Mouse (Mus musculus): ENCODE data around the gene Cd300ld. TPM values are rescaled to one million over a fixed set of nuclear protein-coding genes. Genes with fewer than 3 reads are reported as not detected.

The Cd300ld gene
- polyA plus RNA-seq, 1 experiment from 2014 or later: not detected

- no peaks in the 10 kb centered on the region for H3K36me3 ChIP-seq
- H3K27ac ChIP-seq: no peak within 1 kb of the TSS
- H3K27me3 ChIP-seq: peaks cover 2% of the 10 kb centered on the region
- H3K4me2 ChIP-seq: no peak within 1 kb of the TSS
- no peaks in the 10 kb centered on the region for H3K9me3 ChIP-seq
- no peak within 1 kb of the TSS for H3K9ac ChIP-seq (replicated peaks)
- no peak for ATAC-seq (ENCODE audit: insufficient number of reproducible peaks, insufficient read depth, low FRiP score, low TSS enrichment, low read depth)
- H3K4me3 ChIP-seq (replicated peaks): no peak within 1 kb of the TSS
- 58% methylated on average over 6 of the region's 6 CpGs for WGBS
- no peaks in the 10 kb centered on the region for H3K4me1 ChIP-seq (replicated peaks)
These were observed 55.6 kb downstream of the Cd300ld start, which contains the start of gene Cd300lb for GRCm38 (mm10) chr11:114934144-114934543. Gene Cd300lb (minus strand): TSS chr11:114934386.

- H3K4me2 ChIP-seq: no peak overlapping the region
- H3K9ac ChIP-seq (replicated peaks): no peak overlapping the region
- H3K4me1 ChIP-seq (replicated peaks): no peaks in the 10 kb centered on the region
- no peak overlapping the region for H3K27ac ChIP-seq
- peaks cover 2% of the 10 kb centered on the region for H3K27me3 ChIP-seq
- H3K36me3 ChIP-seq: no peaks in the 10 kb centered on the region
- H3K4me3 ChIP-seq (replicated peaks): no peak overlapping the region
- no peaks in the 10 kb centered on the region for H3K9me3 ChIP-seq
- WGBS: 69% methylated on average over 4 of the region's 4 CpGs
- ATAC-seq (ENCODE audit: insufficient number of reproducible peaks, insufficient read depth, low FRiP score, low TSS enrichment, low read depth): no peak
These were observed 56.1 kb downstream of the Cd300ld start for GRCm38 (mm10) chr11:114933591-114933990.

Other genes starting within 250 kb of the Cd300ld start
- 0.06 TPM in 1 of 2 replicates, not detected in the other for gene Kif19a, start 224.5 kb downstream of the Cd300ld start, polyA plus RNA-seq (2016; fragmentation: Nextera tagmentation; extraction: Ambion mirVana)
- 1.5 TPM in 2 replicates for gene Btbd17, start 194.0 kb downstream of the Cd300ld start, polyA plus RNA-seq (2016; fragmentation: Nextera tagmentation; extraction: Ambion mirVana)
- not detected in 2 replicates for gene Gpr142, start 191.0 kb downstream of the Cd300ld start, polyA plus RNA-seq (2016; fragmentation: Nextera tagmentation; extraction: Ambion mirVana)
- gene Gprc5c, start 138.8 kb downstream of the Cd300ld start, polyA plus RNA-seq (2016; fragmentation: Nextera tagmentation; extraction: Ambion mirVana): 50.7 and 53.8 TPM in 2 replicates
- gene Cd300a, start 99.9 kb downstream of the Cd300ld start, polyA plus RNA-seq (2016; fragmentation: Nextera tagmentation; extraction: Ambion mirVana): 0.70 and 0.88 TPM in 2 replicates
- gene Cd300lb, start 55.5 kb downstream of the Cd300ld start, polyA plus RNA-seq (2016; fragmentation: Nextera tagmentation; extraction: Ambion mirVana): not detected in 2 replicates
- gene Cd300c, start 20.8 kb downstream of the Cd300ld start, polyA plus RNA-seq (2016; fragmentation: Nextera tagmentation; extraction: Ambion mirVana): not detected in 2 replicates
- 0.73 and 0.83 TPM in 2 replicates for gene Cd300c2, start 12.0 kb upstream of the Cd300ld start, polyA plus RNA-seq (2016; fragmentation: Nextera tagmentation; extraction: Ambion mirVana)
- gene Cd300ld2, start 26.3 kb upstream of the Cd300ld start, polyA plus RNA-seq (2016; fragmentation: Nextera tagmentation; extraction: Ambion mirVana): not detected in 2 replicates
- not detected in 2 replicates for gene Cd300ld4, start 37.1 kb upstream of the Cd300ld start, polyA plus RNA-seq (2016; fragmentation: Nextera tagmentation; extraction: Ambion mirVana)
- not detected in 2 replicates for gene Cd300ld5, start 47.8 kb upstream of the Cd300ld start, polyA plus RNA-seq (2016; fragmentation: Nextera tagmentation; extraction: Ambion mirVana)
- gene Cd300ld3, start 58.5 kb upstream of the Cd300ld start, polyA plus RNA-seq (2016; fragmentation: Nextera tagmentation; extraction: Ambion mirVana): not detected in 2 replicates
- not detected in 2 replicates for gene Cd300e, start 72.3 kb upstream of the Cd300ld start, polyA plus RNA-seq (2016; fragmentation: Nextera tagmentation; extraction: Ambion mirVana)
- gene Rab37, start 101.5 kb upstream of the Cd300ld start, polyA plus RNA-seq (2016; fragmentation: Nextera tagmentation; extraction: Ambion mirVana): 1.4 and 1.8 TPM in 2 replicates
- gene Cd300lf, start 144.1 kb upstream of the Cd300ld start, polyA plus RNA-seq (2016; fragmentation: Nextera tagmentation; extraction: Ambion mirVana): 0.26 TPM in 2 replicates
- 23.9 and 25.0 TPM in 2 replicates for gene Slc9a3r1, start 173.4 kb upstream of the Cd300ld start, polyA plus RNA-seq (2016; fragmentation: Nextera tagmentation; extraction: Ambion mirVana)
- 5.8 and 8.2 TPM in 2 replicates for gene Tmem104, start 197.6 kb upstream of the Cd300ld start, polyA plus RNA-seq (2016; fragmentation: Nextera tagmentation; extraction: Ambion mirVana)
- 17.8 and 23.6 TPM in 2 replicates for gene Nat9, start 197.9 kb upstream of the Cd300ld start, polyA plus RNA-seq (2016; fragmentation: Nextera tagmentation; extraction: Ambion mirVana)

Measured in limb, embryonic 12.5 days (tissue).